Mouse (Mus musculus) cerebellum, adult 18-20 months (tissue): ENCODE data around the gene Cd101.

Source experiments
- DNase-seq, 2 experiments: peaks; one replicate each; pipeline ENCODE4 v3.0.0; 2021

The Cd101 gene

DNA sequence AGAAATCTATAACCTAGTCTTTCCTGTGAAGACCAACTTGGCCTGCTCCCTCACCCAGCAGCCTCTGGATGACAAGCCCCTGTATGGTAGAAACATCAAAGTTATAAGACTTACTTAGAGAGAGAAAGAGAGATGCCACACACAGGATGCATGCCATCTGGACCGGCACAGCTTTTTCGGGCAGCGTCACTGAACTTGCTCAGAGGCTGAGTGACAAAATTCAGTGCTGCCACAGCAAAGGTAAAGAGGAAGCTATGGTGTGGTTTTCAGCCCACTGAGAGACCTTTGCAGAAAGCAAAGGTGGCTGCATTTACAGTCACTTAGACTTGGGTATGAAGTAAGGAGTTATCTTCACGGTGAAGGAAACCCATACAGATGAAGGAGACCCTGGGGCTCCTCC is at the start of gene Cd101:
Gene Cd101 (minus strand): TSS at position 218 of the 400 bp plus-strand sequence.
- DNase-seq, result no peak

DNA sequence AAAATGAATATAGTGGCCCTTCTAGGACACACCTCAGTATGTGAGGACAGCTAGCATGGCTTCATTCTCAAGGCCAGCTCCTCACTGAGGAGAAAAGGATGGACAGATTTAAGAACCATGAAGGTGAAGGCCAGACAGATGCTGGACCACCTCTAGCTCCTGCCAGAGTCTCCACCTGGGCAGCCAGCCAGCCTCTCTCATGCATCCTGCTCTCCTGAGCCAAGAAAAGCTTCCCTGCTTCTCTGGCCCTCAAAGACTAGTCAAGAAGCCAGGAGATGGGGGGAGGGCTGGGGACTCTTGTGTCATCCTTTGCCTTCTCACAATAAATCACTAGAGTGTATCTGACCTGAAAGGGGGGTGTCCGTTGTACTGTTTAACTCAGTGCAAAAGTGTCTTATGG is 49.0 kb upstream of the Cd101 start:
- peak; percentile 13 to 19 for DNase-seq

DNA sequence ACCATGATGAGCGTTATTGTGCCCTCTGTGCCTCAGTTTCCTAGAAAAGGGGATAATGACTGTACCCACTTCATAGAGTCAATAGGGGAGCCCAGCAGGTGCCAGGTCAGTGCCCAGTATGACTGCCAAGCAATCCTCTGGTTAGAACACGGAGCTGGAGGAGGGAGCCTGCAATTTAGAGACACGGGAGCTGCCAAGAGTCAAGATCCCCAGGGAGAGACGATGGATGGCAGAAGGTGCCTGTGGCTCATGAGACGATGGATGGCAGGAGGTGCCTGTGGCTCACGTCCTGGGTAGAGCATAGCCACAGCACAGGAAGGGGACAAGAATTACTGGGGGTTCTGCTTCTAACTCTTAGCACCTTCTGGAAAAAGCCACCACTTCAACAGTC is 48.3 kb upstream of the Cd101 start:
- DNase-seq, result peak in 1 of 2 experiments; percentile 11

DNA sequence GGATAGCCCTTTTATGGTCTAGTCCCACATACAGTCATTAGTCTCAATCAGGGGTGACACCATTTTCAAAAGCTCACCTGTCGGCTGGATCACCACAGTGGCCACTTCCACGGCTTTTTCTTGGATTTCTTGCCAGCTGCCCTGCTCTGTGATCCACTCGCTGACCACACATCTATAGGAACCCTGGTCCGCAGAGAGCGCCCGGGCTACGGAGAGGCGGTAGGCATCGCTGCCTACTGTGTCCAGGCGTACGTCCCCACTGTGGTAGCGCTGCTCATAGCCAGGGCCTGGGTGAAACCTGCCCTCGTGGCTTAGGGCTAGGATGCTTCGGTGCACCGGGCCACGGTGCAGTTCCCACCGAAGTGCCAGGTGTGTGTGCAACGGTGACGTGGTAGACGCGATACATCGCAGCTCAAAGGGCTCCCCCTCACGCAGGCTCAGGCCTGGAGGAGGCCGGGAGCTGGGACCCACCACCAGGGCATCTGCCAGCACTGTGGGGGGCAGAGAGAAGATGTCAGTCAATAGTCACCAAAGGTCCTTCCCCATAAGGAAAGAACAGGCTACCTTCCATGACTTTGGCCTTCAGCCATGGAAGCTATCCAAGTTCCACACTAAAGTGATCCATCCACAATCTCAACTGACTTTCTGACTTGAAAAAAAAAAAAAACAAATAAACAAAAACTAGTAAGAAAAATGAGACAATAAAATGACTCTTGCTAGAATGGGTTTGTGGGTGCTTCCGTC is 47.8 kb upstream of the Cd101 start:
- peak in 1 of 2 experiments; percentile 19 for DNase-seq

DNA sequence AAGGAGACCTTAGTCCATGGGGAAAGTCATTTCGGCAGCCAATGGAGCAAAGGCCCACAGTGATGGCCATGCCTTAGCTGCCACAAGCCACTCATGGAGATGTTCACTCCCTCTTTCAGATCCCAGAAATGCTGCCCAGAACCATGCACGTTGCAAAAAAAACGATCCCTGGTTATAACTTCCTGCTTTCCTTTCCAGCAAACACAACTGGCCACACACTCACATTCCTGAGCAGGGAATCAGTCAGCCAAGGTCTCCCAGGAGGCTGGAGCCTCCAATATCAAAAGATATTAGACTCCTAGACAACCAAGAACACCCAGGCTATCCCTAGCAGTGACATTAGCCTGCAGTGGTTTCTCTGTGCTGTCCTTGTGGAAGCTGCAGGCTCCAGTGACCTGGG is 46.5 kb upstream of the Cd101 start:
- no peak for DNase-seq

DNA sequence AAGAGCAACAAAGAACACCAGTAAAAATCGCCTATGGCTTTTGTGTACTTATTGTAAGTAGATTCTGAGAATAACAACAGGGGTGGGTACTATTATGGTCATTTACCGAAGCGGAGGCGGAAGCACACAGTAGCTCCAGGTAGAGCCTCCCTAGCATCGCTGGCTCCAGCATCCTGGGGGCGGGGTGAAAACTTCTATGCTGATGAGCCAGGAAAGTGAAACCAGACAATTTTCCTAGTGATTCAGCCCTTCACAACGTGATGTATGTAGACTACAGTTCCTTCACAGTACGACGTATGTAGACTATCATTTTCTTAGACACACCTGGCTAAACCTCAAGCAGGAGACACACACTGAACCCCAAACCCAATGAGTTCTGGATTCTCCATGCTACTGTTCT is 44.0 kb upstream of the Cd101 start:
- no peak for DNase-seq

DNA sequence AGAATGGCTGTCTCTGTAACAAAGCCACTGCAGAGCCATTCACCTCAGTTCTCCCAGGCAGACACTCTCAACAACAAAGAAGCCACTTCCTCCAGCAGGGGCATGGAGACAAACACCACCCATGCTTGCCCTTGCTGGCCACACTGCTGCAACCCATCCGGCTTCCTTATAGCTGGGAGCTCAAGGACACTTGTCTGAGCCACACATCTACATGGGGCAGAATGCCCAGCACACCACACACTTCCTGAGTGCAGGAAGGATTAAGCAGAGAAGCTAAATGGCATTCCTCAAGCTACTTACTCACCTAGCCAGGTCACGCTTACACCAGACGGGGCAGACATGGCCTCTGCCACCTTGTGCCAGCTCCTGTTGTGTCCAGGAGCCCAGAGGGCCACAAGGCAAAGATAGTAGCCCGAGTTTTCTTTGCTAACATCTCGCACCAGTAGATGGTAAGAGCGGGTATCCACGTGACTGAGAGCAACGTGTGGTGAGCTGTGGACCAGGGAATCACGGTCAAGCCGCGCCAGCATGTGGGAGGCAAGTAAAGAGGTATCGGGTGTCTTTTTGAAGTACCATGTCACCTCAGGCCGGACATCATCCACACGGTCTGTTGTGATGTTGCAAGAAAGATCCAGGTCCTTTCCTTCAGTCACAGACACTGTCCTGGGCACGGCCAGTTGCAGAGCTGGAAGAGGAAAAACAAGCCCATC is 43.3 kb upstream of the Cd101 start:
- DNase-seq, result no peak

DNA sequence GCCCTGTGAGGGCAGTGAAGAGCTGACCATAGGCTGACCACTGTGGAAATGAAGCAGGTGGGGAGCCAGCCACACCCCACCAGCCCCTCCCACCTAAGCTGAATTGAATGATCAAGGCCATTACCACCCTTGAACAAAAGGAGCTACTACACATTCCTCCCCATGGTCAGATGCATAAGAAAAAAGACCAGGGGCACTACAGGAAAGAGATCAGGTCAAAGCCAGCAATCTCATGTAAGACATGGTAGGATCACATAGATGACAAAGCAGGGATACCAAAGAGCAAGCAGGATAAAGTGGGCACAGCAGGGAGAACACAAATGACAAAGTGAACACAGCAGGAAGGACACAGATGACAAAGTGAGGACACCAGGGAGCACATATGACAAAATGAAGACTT is 42.2 kb upstream of the Cd101 start:
- DNase-seq, result no peak

DNA sequence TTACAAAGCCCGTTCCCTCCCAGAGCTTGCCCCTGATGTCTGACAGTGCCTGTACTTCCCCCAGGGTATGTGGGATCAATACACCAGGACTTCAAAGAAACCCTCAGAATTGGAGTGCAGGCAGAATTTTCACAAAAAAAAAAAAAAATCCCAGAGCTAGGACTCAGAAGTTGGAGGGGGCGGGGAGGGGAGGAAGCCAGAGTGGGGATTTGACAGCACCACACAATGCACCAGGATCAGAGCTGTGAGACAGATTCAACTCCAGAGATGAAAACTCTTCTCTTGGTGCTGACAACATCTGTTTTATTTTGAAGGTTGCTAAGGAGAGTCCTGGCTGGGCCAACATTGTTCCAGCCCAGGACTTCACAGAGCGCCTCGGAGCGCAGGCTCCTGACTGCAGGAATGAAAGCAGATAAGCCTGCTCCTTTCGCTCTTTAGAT is 41.5 kb upstream of the Cd101 start:
- no peak for DNase-seq

DNA sequence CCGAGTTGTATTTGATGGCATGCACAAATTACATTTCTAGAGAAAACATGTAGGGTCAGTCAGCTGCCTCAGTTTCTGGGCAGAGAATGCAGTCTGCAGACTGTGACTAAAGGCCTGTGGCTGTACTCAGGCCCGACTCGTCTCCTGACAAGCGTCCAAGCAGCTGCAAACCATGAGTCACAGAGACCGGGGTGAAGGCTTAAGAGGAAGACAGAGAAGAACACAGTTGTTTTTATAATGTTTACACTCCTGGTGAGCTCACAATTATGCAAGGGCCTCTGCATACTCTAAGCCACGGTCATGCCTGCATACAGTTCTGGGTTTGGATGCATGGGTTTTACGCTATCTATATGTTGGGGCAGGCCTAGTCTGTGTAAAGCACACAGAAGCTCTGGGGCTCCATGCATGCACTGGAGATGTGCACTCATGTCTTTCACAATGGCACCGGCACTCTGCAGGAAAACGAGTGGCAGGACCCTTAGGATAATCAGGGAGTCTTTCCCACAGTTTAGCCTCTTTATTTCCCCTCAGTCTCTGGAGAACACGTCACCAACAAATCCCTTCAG is 41.0 kb upstream of the Cd101 start:
- DNase-seq, result no peak

DNA sequence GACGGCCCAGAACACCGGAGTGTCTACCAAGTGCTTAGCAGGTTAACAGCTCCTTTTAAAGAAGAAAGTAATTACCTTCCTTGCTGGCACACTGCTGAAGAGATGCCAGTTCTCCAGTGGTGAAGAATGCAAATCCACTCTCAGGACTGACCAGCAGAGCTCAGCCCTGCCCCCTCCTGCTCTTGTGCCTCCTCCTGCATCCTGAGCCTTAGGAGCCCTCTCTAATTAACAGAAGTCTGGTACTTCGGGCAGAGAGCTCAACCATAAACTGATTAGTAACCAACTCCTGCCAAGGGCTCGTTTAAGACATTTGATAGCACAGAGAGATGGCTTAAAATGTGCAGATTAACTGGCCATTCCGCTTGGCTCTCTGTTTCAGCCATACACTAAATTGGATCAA is 39.3 kb upstream of the Cd101 start:
- DNase-seq, result no peak

DNA sequence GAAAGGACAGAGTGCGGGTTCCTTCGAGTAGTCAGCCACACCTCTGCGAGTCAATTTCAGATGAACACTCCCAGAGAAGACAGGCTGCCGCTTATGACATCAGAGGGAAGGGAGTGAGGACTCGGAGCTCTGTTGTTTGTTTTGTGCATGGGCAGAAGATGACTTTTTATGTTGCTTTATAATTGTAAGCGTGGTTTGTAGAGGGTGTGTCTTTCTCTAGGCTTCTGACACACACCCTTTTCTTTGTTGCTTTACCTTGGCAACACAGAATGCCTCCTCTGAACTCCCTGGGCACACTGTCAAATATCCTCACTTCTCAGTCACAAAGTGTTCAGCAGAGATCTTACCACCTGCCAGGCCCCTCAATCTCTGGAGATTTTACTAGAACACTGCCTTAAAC is 36.8 kb upstream of the Cd101 start:
- DNase-seq, result no peak

DNA sequence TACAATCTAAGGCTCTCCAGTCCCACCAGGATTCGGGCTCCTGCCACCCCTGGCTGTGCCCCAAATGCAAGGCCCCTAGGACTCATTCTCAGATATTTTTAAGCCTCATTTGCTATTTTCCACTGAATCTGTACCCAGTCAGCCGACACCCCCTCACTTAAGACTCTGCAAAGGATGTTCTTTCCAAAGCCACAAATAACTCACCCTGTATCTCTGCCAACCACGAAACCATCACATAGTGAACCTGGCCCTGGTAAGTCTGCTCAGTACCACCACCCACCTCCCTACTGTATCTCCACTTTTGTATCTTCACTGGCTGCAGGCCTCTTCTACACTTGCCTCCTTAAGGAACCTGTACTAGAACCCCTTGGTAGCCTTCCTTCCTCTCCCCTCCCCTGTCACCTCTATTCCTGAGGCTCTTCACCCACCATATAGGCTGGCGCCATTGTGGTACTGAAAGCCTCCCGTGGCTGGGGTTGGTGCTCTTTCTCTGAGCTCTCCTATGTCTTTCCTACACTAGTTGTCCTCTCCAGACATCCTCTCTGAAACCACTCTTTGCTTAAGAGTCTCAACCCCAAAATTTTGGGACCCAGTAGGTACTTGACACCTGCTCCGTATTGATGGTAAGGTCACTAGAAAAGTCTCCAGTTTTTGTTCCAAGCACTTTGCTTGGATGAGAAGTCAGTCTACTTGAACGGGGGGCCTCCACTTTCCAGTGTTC is 32.7 kb upstream of the Cd101 start:
- DNase-seq, result no peak

DNA sequence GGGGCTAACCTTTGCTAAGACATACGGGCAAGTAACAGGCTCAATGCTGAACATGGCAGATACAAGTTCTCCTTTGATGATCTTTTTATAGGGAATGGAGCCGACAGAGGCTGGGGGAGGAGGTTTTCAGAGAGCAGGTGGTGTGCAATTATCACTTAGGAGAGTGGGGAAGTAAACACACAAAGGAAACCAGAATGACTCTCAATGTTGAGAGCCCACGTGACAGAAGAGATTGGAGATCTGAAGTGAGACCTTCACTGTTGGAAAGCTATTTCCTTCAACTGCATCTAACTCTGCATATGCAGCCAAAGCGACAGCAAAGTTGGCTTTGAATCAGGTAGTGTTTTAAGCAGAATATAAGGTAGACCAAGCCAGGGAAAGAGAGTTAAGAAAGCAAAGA is 29.9 kb upstream of the Cd101 start:
- no peak for DNase-seq

DNA sequence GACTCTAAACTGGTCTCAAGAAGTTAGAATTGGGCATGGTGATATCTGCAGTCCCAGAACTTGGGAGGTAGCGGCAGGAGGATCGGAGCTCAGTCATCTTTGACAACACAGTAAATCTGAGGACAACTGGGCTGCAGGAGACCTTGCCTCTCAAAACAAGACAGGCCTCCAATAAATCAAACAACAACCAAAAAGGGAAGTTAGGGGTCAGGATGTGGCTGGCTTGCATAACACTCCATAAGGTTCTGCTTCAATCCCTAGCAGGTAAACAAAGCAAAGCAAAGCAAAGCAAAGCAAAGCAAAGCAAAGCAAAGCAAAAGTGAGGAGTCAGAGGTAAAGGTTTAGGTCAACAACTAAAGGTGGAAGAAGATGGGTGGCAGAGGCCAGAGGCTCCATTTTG is 28.8 kb upstream of the Cd101 start:
- no peak for DNase-seq

DNA sequence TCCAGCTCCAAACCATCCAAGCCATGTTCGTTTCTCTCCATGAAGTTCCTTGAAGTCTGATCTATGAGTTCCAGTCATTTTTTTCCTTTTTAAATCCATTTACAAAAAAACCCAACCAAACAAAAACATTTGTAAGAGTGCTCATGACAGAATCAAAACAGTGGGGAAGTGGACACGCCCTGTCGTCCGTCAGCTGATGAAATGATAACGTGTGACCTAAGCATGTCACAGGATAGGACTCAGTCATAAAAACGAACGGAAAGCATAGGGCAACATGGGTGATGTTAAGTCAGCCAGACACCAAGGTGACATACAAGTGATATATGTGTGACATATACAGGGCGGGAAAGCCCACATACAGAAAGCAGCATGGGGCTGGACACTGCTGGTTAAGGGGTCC is 25.9 kb upstream of the Cd101 start:
- no peak for DNase-seq

DNA sequence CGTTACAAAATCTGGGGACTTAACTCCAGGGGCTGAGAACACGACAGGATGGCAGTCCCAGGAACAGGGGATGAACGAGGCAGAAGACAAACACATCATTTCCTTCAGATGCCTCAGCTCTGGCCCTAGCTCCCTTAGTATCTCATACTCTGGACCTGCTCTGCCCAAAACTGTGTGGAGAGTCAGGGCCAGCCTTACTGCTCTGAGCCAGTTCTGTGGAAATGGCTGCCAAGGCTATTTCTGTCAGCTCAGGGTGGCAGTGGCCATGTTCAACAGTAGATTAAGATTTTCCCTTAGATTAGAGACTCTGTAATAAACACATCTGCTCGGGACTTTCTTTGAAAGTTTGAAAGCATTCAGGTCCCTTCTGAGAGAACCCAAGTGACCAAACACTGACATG is 22.2 kb upstream of the Cd101 start:
- no peak for DNase-seq

DNA sequence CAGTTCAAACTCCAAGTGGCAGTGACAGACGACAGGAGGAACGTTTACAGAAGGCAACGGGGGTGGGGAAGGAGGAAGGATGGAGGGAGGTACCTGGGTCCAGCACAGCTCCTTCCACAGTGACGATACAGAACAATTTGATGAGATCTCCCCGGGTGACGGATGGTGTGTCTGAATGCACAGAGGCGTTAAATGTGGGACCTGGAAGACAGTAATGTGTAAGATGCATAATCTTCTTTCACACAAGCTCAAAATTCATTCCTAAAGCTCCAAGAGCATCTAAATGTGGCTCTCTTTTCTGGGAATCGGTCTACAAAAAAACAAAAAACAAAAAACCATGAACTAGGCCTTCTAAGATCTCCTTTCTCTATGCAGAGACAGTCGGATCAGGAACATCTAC is 20.6 kb upstream of the Cd101 start:
- no peak for DNase-seq

DNA sequence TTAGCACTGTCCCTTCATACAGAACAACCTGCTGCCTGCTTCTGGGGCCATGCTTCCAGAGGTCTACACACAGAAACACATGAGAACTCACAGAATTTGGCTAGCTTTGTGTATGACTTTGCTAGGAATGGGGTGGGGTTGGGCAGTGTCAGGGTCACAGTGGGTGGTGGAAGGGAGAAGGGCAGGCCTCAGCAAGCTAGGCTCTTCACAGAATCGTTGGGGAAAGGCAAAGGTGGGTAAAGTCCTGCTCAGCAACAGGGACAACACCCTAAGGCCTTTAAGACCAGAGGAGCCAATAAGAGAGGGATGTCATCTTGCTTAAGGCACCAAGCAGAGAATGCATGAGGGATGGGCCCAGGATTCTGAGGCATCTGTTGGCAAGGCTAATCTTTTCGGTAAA is 19.4 kb upstream of the Cd101 start:
- DNase-seq, result no peak

DNA sequence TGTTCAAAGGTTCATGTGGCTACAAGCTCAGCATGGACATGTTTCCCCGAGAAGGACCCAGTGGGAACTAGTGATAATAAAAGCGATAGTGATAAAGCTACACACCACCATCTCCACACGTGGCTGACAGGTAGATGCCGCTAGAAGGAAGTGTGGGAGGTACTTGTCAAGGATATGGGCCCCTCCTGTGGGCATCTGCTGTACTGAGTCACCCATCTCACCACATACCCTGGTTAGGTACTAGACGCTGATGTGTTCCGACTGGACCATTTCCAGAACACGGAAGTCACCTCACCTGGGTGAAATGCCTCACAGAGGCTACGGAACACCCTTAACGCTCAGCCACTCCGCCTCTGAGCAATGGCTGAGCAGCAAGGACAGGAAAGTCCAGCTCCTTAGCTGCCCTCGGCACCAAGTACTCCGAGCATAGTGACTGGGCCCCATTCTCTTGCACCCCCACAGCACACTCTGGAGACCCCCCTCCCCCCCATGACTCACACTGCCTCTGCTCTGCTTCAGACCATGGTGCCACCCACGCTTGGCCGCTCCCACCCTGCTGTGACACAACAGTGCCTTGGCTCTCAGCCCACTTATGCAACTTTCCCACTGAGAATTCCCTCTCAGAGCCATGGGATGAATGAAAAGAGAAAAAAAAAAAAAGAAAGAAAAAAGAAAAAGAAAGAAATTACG is 18.4 kb upstream of the Cd101 start:
- no peak for DNase-seq

DNA sequence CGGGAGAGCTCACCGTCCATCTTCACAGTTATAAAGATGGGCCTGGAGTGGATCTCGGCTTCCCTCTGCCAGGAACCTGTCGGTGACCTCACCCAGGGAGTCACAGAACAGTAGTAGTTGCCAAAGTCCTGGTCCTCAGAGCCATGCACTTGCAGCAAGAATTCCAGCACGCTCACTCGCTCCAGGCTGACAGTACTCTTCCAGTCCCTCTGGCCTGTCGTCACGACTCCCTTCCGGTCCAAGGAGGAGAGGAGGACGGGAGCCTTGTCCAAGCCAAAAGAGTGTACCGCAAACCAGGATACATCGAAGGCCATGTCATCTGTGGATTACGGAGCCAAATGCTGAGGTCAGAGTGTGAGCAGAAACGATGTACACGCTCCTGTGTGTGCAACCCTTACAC is 16.1 kb upstream of the Cd101 start:
- DNase-seq, result no peak

DNA sequence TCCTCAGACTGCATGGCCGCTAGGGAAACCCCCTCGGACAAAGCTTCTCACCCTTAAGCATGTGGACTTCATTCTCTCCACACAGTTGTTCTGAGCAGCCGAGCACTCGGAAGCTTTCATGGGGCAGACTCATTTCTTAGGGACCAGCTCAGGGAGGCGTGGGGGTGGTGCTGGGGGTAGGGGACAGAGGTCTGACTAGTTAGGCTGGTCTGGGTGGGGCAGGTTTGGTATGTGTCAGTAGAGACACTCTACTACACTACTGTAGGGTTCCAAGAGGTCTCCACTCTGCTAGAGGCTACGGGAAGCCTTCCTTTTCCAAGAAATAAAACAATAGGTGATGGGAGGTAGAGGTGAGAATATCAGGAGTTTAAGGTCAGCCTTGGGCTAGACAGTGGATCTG is 15.3 kb upstream of the Cd101 start:
- no peak for DNase-seq

DNA sequence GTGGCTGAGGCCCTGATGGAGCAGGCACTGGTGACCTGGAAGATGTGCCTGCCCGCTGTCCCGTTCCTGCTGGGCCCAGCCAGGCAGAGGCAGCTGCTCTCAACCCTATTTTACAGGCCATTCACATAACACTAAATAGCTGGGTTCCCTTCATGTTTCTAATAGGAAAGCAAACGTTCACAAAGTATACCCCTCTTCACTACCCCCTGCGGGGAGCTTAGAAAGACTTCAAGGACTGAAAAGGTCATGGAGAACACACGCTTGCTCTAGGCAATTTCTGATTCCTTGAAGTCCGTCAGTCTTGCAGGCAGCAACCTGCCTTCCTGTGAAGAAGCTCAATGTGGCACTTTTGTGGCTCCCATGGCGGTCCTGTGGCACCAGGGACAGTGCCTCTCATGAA is 12.6 kb upstream of the Cd101 start:
- no peak for DNase-seq
